Mouse (Mus musculus): ENCODE measurements around the gene Cobl.

Cobl gene

GRCm38 (mm10) chr11:12299701-12300446 is 164.9 kb downstream of the Cobl start:
- no peak for DNase-seq

GRCm38 (mm10) chr11:12291654-12291935 is 173.2 kb downstream of the Cobl start:
- no peak for DNase-seq

DNA sequence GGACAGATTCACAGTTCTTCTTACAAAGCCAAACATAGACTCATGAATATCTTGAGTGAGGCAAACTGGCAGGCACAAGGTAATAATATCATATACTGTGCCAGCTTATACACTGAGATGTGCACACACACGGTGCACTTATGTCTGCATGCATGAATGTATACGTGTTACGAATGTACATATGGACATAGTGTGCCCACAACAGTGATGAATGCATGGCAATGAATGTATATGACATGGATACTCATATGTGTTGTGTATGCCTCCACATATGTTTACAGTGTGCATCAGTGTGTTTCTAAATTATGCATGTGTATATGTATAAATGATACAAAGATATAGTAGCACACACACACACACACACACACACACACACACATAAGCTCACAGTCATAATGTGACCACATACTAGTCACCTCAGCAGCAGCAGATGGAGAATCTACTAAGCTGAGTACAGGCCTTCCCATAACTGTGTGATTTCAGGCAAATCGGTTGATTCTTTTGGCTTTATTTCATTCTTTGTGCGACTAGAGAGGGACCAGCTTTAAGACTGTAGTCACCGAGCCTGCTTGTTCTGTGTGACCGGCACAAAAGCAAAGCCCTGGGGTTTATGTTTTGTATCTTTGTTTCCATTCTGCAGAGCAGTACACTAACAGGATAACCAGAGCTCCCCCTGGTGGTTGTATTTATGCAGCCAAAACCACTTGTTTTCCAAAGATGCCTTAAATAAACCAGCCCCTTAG is 173.7 kb downstream of the Cobl start:
- DNase-seq, result peak; percentile 68 to 81

DNA sequence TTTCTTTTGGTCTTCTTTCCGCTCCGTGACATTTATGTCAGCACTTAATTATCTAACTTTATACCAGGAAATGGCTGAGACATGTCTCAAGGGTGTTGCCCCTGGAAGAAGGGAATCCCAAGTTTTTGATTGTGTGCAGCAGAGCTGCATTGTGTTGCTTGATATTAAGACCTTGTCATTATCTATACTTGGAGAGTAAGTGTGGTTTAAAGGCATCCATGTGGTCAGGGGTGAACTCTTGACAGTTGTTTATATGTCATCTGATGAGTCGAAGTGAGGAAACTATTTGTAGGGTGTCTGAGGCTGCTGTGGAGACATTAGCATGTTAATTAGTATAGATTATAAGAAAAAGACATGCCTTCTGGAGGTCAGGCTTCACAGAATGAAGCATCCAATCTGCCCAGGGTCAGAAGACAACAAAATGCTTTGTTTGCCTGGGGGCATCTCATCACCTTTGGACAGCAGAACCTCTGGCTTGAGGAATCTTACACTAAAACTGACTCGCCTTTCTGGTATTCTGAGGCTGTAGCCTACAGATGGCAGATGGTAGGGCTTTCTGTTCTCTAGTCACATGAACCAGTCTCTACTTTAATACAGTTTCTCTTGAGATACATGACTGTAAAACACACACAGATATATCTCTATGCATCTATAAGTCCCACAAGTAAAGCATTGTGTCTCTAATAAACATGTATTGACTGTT is 179.3 kb downstream of the Cobl start:
- DNase-seq, result no peak

DNA sequence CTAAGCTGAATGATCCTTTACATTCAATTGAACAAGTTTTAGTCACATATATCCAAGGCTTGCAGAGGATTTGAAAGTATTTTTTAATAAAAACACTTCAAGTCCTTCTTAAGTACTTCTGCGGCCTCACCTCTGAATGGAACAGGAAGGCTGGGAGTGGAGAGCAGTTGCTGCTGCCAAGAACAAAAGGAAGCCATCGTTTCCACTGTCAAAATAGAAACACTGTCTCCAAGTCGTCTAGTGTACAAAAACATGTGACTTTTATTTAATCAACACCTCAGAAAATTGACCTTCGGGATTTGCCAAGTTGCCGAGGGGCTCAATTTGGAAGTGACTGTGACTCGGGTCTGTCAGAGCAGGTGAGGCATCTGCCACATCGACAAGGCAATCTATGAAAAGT is 184.0 kb downstream of the Cobl start:
- DNase-seq, result no peak

- no peak for DNase-seq
Measured at GRCm38 (mm10) chr11:12274276-12274675, 190.5 kb downstream of the Cobl start.

- DNase-seq, result no peak
Measured at GRCm38 (mm10) chr11:12273726-12274125, 191.0 kb downstream of the Cobl start.

DNA sequence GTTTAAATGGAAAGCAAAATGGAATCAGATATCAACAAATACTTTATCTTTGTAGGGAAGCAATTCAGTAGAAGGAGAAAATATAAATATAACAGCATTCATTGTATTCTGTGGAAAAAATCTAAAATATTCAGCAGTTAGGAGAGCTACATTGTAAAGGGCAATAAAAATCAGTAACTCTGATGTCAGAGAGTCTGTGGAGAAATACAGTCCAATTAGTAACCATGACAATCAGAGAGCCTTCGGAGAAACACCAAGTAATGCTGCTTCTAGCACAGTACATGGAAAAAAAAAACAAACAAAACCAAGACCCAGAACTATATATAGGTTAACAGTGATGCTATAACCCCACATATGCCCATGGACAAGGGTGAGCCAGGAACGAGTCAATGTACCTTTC is 206.3 kb downstream of the Cobl start:
- DNase-seq, result no peak

GRCm38 (mm10) chr11:12257324-12258118 is 207.2 kb downstream of the Cobl start:
- no peak for DNase-seq

DNA sequence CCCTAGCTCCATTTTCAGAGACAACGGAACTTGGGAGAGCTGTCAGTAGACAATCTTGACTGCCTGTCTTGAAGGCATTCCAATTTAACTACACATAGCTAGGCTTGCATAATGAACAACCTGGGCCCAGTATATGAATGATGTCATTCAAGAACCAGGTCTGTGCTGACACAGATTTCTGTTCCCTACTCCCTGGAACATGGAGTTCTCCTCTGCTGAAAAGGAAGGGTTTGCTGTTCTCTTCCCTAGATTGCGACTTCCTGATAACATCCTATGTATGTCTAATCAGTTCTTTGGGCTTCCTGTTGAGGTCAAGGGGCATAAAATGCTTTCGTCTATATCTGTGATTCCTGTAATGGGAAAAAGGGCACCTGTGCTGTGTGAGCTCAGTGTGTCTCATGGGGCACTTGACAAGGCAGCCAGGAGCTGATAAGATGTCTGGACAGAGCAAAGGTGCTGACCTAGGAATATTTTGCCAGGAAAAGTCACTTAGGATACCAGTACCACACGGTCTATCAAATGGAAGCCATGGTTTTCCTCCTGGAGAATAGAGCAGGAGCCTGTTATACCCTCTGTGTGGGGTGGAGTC is 219.3 kb downstream of the Cobl start:
- no peak for DNase-seq

GRCm38 (mm10) chr11:12236341-12236740 is 228.4 kb downstream of the Cobl start:
- DNase-seq, result no peak

GRCm38 (mm10) chr11:12234876-12235275 is 229.9 kb downstream of the Cobl start:
- no peak for DNase-seq

DNA sequence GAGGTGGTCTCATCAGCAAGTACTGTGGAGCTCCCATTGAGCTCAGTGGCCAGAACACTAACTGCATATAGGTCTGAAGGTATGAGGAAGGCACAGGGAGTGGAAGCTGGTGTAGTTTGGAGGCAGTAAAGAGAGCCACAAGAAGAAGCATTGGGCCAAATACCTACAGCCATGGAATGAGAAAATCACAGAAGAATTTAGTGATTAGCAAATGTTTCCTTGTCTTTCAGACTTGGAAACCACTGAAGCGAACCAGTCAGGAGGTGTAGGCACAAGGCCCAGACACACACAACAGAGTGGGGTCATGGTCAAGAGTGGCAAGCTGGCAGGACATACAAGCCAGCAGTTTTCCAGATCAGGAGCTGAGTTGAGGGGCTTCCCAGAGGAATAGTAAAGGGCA is 230.6 kb downstream of the Cobl start:
- no peak for DNase-seq

DNA sequence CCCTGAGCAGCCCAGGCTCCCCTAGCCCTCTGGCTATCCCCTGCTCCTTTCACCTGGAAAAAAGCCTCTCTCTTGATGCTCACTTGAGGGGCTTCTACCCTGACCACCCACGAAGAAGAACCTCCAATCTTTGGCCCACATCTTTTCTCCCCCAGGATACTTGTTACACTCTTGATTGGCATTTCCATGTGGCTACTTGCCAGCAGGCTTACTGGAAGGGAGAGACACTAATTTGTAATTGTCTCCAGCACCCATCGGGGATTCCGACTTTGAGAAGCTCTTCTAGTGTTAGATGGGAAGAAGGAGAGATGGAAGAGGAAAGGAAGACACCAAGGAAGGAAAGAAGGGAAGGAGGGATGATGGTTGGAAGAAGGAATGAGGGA is 232.0 kb downstream of the Cobl start:
- DNase-seq, result peak in 1 of 2 experiments; percentile 28

GRCm38 (mm10) chr11:12232041-12232742 is 232.6 kb downstream of the Cobl start:
- peak; percentile 79 to 87 for DNase-seq

GRCm38 (mm10) chr11:12231481-12232035 is 233.2 kb downstream of the Cobl start:
- peak; percentile 72 to 77 for DNase-seq

DNA sequence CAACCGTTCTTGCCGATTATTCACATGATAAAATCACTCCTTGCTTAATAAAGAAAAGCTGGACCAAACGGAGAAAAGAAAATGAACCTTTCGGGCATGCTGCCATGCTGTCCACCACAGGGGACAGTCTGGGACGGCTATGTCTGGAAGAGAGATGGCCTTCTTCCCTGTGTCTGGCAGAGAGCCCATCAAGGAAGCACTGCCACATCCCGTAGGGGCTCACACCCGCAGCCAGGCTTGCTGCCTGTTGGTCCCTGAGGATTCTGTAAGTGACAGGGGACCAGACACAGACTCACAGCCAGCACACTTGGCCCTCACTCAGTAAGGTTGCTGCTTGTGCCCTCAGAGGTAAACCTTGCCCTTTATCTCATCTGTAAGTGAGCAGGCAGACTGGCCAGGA is 235.3 kb downstream of the Cobl start:
- peak; percentile 53 to 69 for DNase-seq

DNA sequence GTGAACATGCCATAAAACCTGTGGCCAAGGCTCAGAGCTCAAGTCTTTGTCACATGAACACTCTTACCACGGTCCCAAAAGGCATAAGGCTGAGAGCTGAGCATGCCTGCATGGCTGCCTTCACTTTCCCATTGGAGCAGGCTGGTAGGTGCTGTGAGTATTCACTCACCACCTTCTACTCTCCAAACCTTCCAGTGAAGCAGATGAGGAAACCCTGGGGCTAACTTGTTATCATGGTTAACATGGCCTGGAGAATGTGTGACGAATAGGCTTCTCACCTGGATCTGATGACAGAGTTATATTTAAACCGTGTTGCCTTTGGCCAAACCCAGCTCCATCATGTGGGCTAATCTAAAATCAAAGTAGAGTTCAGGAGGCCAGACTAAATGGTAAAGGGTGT is 237.4 kb downstream of the Cobl start:
- DNase-seq, result no peak

GRCm38 (mm10) chr11:12219594-12220530 is 244.9 kb downstream of the Cobl start:
- DNase-seq, result no peak

DNA sequence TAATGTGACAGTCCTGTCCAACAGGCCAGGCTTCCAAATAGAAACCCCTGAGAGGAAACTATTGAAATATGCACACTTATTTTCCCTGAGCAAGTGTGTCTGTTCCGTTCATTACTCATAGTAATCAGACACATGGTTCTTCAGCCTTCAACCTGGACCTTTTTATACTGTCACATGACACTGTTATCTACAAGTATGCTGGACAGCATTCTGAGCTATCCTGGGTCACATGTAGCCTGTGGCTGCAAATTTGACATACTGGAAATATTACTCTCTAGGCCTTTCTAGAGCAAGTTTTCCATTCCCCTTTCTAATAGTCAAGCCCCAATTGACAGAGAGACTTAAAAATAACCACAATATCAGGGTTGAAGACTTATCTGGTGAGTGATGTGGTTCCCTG is 247.9 kb downstream of the Cobl start:
- DNase-seq, result no peak

DNA sequence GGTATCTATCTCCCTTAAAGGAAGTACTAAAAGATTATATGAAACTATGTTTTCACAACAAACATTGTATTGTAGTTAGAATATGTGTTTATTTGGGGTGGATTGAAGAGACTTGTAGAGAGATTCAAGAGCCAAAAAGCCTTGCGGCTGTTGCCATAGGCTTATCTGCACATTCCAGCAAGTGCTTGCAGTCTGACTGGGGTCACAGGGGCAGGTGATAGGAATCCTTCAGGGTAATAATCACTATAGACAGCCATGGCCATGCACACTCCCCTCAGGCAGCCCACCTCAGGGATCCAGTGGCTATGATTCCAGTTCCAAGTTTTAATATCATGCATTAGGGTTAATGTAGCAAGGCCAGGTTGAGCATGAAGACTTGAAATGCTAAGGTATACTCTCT is 249.2 kb downstream of the Cobl start:
- DNase-seq, result no peak
